Mouse (Mus musculus) ES-Bruce4 (cell line): ENCODE measurements around the gene Hist2h2aa2.

ENCODE experiments used
- CTCF ChIP-seq: IDR thresholded peaks from one replicate; pipeline ENCODE4 v1.8.1; 2011; ENCODE audit warnings: low read depth, low read length
- EP300 ChIP-seq: IDR thresholded peaks from 2 replicates; pipeline ENCODE4 v1.6.1; 2011; ENCODE audit warnings: low read depth, low read length; ENCODE audit not compliant: insufficient read depth
- POLR2A ChIP-seq: IDR thresholded peaks from one replicate; pipeline ENCODE4 v1.8.1; 2011; ENCODE audit warnings: low read length; ENCODE audit not compliant: insufficient read depth

- TF ChIP-seq CTCF (no peak), EP300 (no peak), POLR2A (no peak)
Observed at GRCm38 (mm10) chr3:96207819-96208218, 32.3 kb downstream of the Hist2h2aa2 start.
